Mouse (Mus musculus) small intestine, adult 2 months (tissue): ENCODE data around the gene Zc3h6.

Source experiments
- CTCF ChIP-seq: fragments of 200-500 bp; IDR thresholded peaks from 2 replicates; pipeline ENCODE4 v1.5.1; 2012; ENCODE audit warnings: low read depth, mild to moderate bottlenecking, control low read depth, inconsistent platforms, low read length, moderate library complexity, mixed read lengths; ENCODE audit not compliant: insufficient replicate concordance, insufficient read length; ENCODE audit errors: extremely low read depth
- POLR2A ChIP-seq: fragments of 200-500 bp; IDR thresholded peaks from 2 replicates; pipeline ENCODE4 v1.6.1; 2012; ENCODE audit warnings: low read depth, mild to moderate bottlenecking, control low read depth, inconsistent platforms, low read length, moderate library complexity

- TF ChIP-seq CTCF (no peak), POLR2A (no peak)
Observed at GRCm38 (mm10) chr2:129004872-129005271, 37.7 kb downstream of the Zc3h6 start.
